17 mouse cellular contexts compared by ENCODE assay signal in the genomic region with DNA sequence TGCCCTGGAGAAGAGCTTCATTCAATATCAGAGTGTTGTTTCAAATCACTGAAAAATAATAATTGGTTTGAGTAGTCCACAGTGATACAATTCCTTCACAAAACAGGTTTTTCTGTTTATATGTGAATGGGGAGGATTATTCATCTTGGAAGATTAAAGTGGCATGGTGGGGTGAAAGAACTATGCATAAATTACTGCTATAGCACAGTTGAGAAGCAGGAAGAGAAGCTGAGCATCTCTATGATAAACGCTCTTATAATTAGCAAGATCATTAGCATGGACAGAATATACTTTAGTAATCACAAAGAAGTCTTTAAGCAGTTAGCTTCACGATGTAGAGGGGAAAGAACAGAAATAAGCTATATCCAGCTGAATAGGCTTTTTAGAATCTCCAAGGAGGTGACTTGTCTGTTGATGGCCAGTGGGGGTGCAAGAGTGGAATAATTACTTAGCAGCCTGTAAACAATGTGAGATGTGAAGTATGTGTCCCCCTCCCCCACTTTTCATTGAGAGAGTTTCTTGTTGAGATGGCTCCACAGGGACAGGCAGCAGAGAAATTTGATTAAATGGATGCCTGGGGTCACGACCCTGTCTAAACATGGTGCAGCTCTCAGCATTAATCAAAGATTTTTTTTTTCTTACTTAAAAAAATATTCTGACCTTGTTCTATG.
DNase-seq lines count a peak whose midpoint lies in the region; ATAC-seq and TF ChIP-seq lines count a peak whose summit lies in the region.
"Had no signal": no experiment of that assay in that cellular context is flagged by ENCODE, and none has a peak within 500 bp of the region (broad histone marks: within the 10 kb centered on the region; RNA-seq: fewer than 3 reads in every experiment).

No protein-coding gene starts in this region.

- H3K4me3 ChIP-seq in midbrain, embryonic 11.5 days (ENCODE audit: low read depth, low read length) = no peak overlapping the region
- H3K4me3 ChIP-seq in midbrain, embryonic 16.5 days (ENCODE audit: low read depth, low read length) = no peak overlapping the region
- no peak overlapping the region for H3K4me3 ChIP-seq in hindbrain, embryonic 12.5 days
- H3K4me3 ChIP-seq in gastrocnemius, adult 2 months = no peak overlapping the region
- H3K4me3 ChIP-seq: liver, embryonic 12.5 days; megakaryocyte, embryonic 14.5 days; neural tube, embryonic 13.5 days; stomach, embryonic 15.5 days had no signal

- H3K9me3 ChIP-seq in midbrain, embryonic 11.5 days (ENCODE audit: control insufficient read depth, low read length) = no peaks in the 10 kb centered on the region
- no peaks in the 10 kb centered on the region for H3K9me3 ChIP-seq in midbrain, embryonic 16.5 days (replicated peaks; ENCODE audit: control insufficient read depth, low read length, poor library complexity, severe bottlenecking)
- H3K9me3 ChIP-seq in hindbrain, embryonic 12.5 days (replicated peaks) = no peaks in the 10 kb centered on the region
- H3K9me3 ChIP-seq: liver, embryonic 12.5 days; megakaryocyte, embryonic 14.5 days; neural tube, embryonic 13.5 days; stomach, embryonic 15.5 days had no signal

- DNase-seq in midbrain, embryonic 11.5 days (ENCODE audit: low spot score, missing footprints) = peak; percentile 83
- DNase-seq in embryo, embryonic 10.5 days (ENCODE audit: low spot score) = peak; percentile 79
- peak; percentile 53 for DNase-seq in retina, postnatal 1 day
- DNase-seq in gastrocnemius, adult 2 months = no peak
- DNase-seq in heart, adult 18-20 months = no peak
- DNase-seq: adrenal gland, postnatal 36 days; cerebellum, postnatal 36 days; kidney, adult 2 months; kidney, postnatal 4 days; left cerebral cortex, postnatal 4 days had no signal

- whole genome bisulfite sequencing in midbrain, embryonic 11.5 days = 34% methylated on average over 3 of the region's 3 CpGs
- WGBS in midbrain, embryonic 16.5 days = 29% methylated on average over 3 of the region's 3 CpGs
- 26% methylated on average over 3 of the region's 3 CpGs for WGBS in hindbrain, embryonic 12.5 days

- H3K4me1 ChIP-seq in midbrain, embryonic 11.5 days (ENCODE audit: control insufficient read depth, insufficient read depth, low read length) = no peaks in the 10 kb centered on the region
- no peaks in the 10 kb centered on the region for H3K4me1 ChIP-seq in midbrain, embryonic 16.5 days (ENCODE audit: control insufficient read depth, insufficient read depth, low read length)
- H3K4me1 ChIP-seq in hindbrain, embryonic 12.5 days = no peaks in the 10 kb centered on the region
- H3K4me1 ChIP-seq: liver, embryonic 12.5 days; megakaryocyte, embryonic 14.5 days; stomach, embryonic 15.5 days had no signal

- no peak overlapping the region for H3K9ac ChIP-seq in midbrain, embryonic 11.5 days (ENCODE audit: low read length)
- no peak overlapping the region for H3K9ac ChIP-seq in midbrain, embryonic 16.5 days (ENCODE audit: low read depth, low read length)
- no peak overlapping the region for H3K9ac ChIP-seq in hindbrain, embryonic 12.5 days
- H3K9ac ChIP-seq: liver, embryonic 12.5 days; neural tube, embryonic 13.5 days; stomach, embryonic 15.5 days had no signal

- H3K27ac ChIP-seq in midbrain, embryonic 11.5 days (ENCODE audit: low read depth, low read length) = no peak overlapping the region
- H3K27ac ChIP-seq in midbrain, embryonic 16.5 days (ENCODE audit: low read length) = no peak overlapping the region
- no peak overlapping the region for H3K27ac ChIP-seq in hindbrain, embryonic 12.5 days
- H3K27ac ChIP-seq in gastrocnemius, adult 2 months = no peak overlapping the region
- H3K27ac ChIP-seq: liver, embryonic 12.5 days; neural tube, embryonic 13.5 days; stomach, embryonic 15.5 days had no signal

- no peaks in the 10 kb centered on the region for H3K36me3 ChIP-seq in midbrain, embryonic 11.5 days (ENCODE audit: control insufficient read depth, insufficient read depth, low read length)
- no peaks in the 10 kb centered on the region for H3K36me3 ChIP-seq in midbrain, embryonic 16.5 days (ENCODE audit: control insufficient read depth, insufficient read depth, low read length)
- H3K36me3 ChIP-seq in hindbrain, embryonic 12.5 days = no peaks in the 10 kb centered on the region
- H3K36me3 ChIP-seq: liver, embryonic 12.5 days; neural tube, embryonic 13.5 days; stomach, embryonic 15.5 days had no signal

- intact Hi-C loops in gastrocnemius, adult 2 months (cut with DNase I) = no loop called here

- ATAC-seq in midbrain, embryonic 11.5 days (ENCODE audit: low FRiP score) = peak; percentile 84
- ATAC-seq in midbrain, embryonic 16.5 days = no peak
- peak; percentile 69 for ATAC-seq in hindbrain, embryonic 12.5 days (ENCODE audit: low FRiP score)
- ATAC-seq: activated CD4-positive, CD25-positive, alpha-beta regulatory T cell, adult 4 months; liver, embryonic 12.5 days had no signal

- no peaks in the 10 kb centered on the region for H3K27me3 ChIP-seq in midbrain, embryonic 11.5 days (ENCODE audit: control insufficient read depth, insufficient read depth, low read length)
- H3K27me3 ChIP-seq in midbrain, embryonic 16.5 days (ENCODE audit: control insufficient read depth, insufficient read depth, low read depth, low read length) = no peaks in the 10 kb centered on the region
- H3K27me3 ChIP-seq in hindbrain, embryonic 12.5 days = no peaks in the 10 kb centered on the region
- H3K27me3 ChIP-seq: liver, embryonic 12.5 days; megakaryocyte, embryonic 14.5 days; neural tube, embryonic 13.5 days; stomach, embryonic 15.5 days had no signal

- no peak for TF ChIP-seq CTCF in gastrocnemius, adult 2 months (IDR thresholded peaks at IDR 0.05)

- H3K4me2 ChIP-seq in midbrain, embryonic 11.5 days = no peak overlapping the region
- H3K4me2 ChIP-seq in midbrain, embryonic 16.5 days (ENCODE audit: low read length) = no peak overlapping the region
- H3K4me2 ChIP-seq in hindbrain, embryonic 12.5 days (replicated peaks) = no peak overlapping the region
- H3K4me2 ChIP-seq: liver, embryonic 12.5 days; neural tube, embryonic 13.5 days; stomach, embryonic 15.5 days had no signal

Comparison
In these comparisons a context has a peak if more than half of its experiments do, and no peak if none do; other contexts are left out.
1. DNase-seq: peak in midbrain, embryonic 11.5 days (single experiment), embryo, embryonic 10.5 days (single experiment) and retina, postnatal 1 day (single experiment); none in gastrocnemius, adult 2 months (single experiment) and heart, adult 18-20 months (0 of 2).